Mouse (Mus musculus) MEL (cell line): Measurements from ENCODE around the gene Tdrd12. TPM values are rescaled to one million over a fixed set of nuclear protein-coding genes. Genes with fewer than 3 reads are reported as not detected.

ENCODE experiments used
- DNase-seq: peaks from one replicate; pipeline ENCODE4 v3.0.0; 2011; ENCODE audit warnings: low read depth, low spot score
- H3K27ac ChIP-seq: 2 replicates; pipeline ENCODE4 v1.5.1; 2012; ENCODE audit warnings: low read depth, mild to moderate bottlenecking, control low read depth, low read length, moderate library complexity; ENCODE audit not compliant: control insufficient read depth
- H3K27me3 ChIP-seq, 2 experiments: fragments of 150-350 bp in 1 of 2; sonication (generic) in 1 of 2; 2 replicates each; pipeline ENCODE4 v1.6.1; 2012; ENCODE audit warnings: low read length in 2 of 2, mild to moderate bottlenecking in 2 of 2, improper control_type of control experiment in 1 of 2, moderate library complexity in 1 of 2; ENCODE audit not compliant: insufficient read depth in 2 of 2, control insufficient read depth in 1 of 2
- H3K36me3 ChIP-seq, 2 experiments: 2 replicates each; pipeline ENCODE4 v1.6.1; 2012 to 2014; ENCODE audit warnings: low read length in 2 of 2, improper control_type of control experiment in 1 of 2, inconsistent platforms in 1 of 2, mild to moderate bottlenecking in 1 of 2; ENCODE audit not compliant: insufficient read depth in 2 of 2, control insufficient read depth in 1 of 2
- H3K4me1 ChIP-seq, 2 experiments: fragments of 150-350 bp in 1 of 2; sonication (generic) in 1 of 2; 2 replicates each; pipeline ENCODE4 v1.6.1; 2012; ENCODE audit warnings: low read length in 2 of 2, improper control_type of control experiment in 1 of 2, mild to moderate bottlenecking in 1 of 2; ENCODE audit not compliant: insufficient read depth in 2 of 2, control insufficient read depth in 1 of 2
- H3K4me3 ChIP-seq, 2 experiments: fragments of 150-350 bp in 1 of 2; sonication (generic) in 1 of 2; 2 replicates each; pipeline ENCODE4 v1.5.1; 2012; ENCODE audit warnings: low read depth in 2 of 2, low read length in 2 of 2, mild to moderate bottlenecking in 2 of 2, moderate library complexity in 2 of 2, control low read depth in 1 of 2, improper control_type of control experiment in 1 of 2; ENCODE audit not compliant: control insufficient read depth in 1 of 2, insufficient read depth in 1 of 2
- H3K79me2 ChIP-seq: 2 replicates; pipeline ENCODE4 v1.6.1; 2012; ENCODE audit warnings: mild to moderate bottlenecking, low read length, moderate library complexity; ENCODE audit not compliant: control insufficient read depth, poor library complexity, insufficient read depth
- H3K9ac ChIP-seq: 2 replicates; pipeline ENCODE4 v1.6.1; 2012; ENCODE audit warnings: low read depth, mild to moderate bottlenecking, control low read depth, low read length, moderate library complexity; ENCODE audit not compliant: control insufficient read depth, poor library complexity, severe bottlenecking
- H3K9me3 ChIP-seq: fragments of 150-350 bp; sonication (generic); replicated peaks from 2 replicates; pipeline ENCODE4 v1.6.1; 2012; ENCODE audit warnings: mild to moderate bottlenecking, low read length, improper control_type of control experiment, moderate library complexity; ENCODE audit not compliant: insufficient read depth
- BHLHE40 ChIP-seq: IDR thresholded peaks from 2 replicates; pipeline ENCODE4 v1.6.1; 2012; ENCODE audit warnings: low read depth, mild to moderate bottlenecking, inconsistent platforms, low read length, improper control_type of control experiment, borderline replicate concordance
- CHD1 ChIP-seq: IDR thresholded peaks from 2 replicates; pipeline ENCODE4 v1.6.1; 2012; ENCODE audit warnings: low read depth, mild to moderate bottlenecking, inconsistent platforms, low read length, improper control_type of control experiment
- CHD2 ChIP-seq: IDR thresholded peaks from 2 replicates; pipeline ENCODE4 v1.6.1; 2011; ENCODE audit warnings: low read length, improper control_type of control experiment
- CTCF ChIP-seq, 3 experiments: IDR thresholded peaks in 2 of 3; conservative IDR thresholded peaks in 1 of 3; 2 replicates each; pipeline ENCODE4 v1.5.1; 2011 to 2012; ENCODE audit warnings: low read length in 3 of 3, low read depth in 2 of 3, mild to moderate bottlenecking in 2 of 3, improper control_type of control experiment in 1 of 3, inconsistent platforms in 1 of 3, mixed read lengths in 1 of 3, moderate library complexity in 1 of 3; ENCODE audit not compliant: control insufficient read depth in 1 of 3, insufficient read depth in 1 of 3, poor library complexity in 1 of 3, severe bottlenecking in 1 of 3
- E2F4 ChIP-seq: IDR thresholded peaks from 2 replicates; pipeline ENCODE4 v1.6.1; 2011; ENCODE audit warnings: low read depth, low read length, improper control_type of control experiment, borderline replicate concordance
- EP300 ChIP-seq, 2 experiments: IDR thresholded peaks; 2 replicates each; pipeline ENCODE4 v1.6.1; 2011; ENCODE audit warnings: improper control_type of control experiment in 2 of 2, low read length in 2 of 2, low read depth in 1 of 2, mild to moderate bottlenecking in 1 of 2
- GABPA ChIP-seq: IDR thresholded peaks from 2 replicates; pipeline ENCODE4 v1.6.1; 2012; ENCODE audit warnings: low read depth, mild to moderate bottlenecking, inconsistent platforms, low read length, improper control_type of control experiment, moderate library complexity
- GATA1 ChIP-seq: IDR thresholded peaks from 2 replicates; pipeline ENCODE4 v1.6.1; 2011; ENCODE audit warnings: low read depth, low read length, improper control_type of control experiment
- HCFC1 ChIP-seq: IDR thresholded peaks from 2 replicates; pipeline ENCODE4 v1.6.1; 2012; ENCODE audit warnings: low read depth, mild to moderate bottlenecking, inconsistent platforms, low read length, improper control_type of control experiment, moderate library complexity
- KAT2A ChIP-seq: conservative IDR thresholded peaks from 2 replicates; pipeline ENCODE4 v1.6.1; 2012; ENCODE audit warnings: low read depth, low read length, improper control_type of control experiment, inconsistent platforms
- MYC ChIP-seq: IDR thresholded peaks from 2 replicates; pipeline ENCODE4 v1.6.1; 2011; ENCODE audit warnings: low read depth, mild to moderate bottlenecking, low read length, improper control_type of control experiment, moderate library complexity
- NRF1 ChIP-seq: IDR thresholded peaks from 2 replicates; pipeline ENCODE4 v1.6.1; 2014; ENCODE audit warnings: low read depth, mild to moderate bottlenecking, inconsistent platforms, low read length, improper control_type of control experiment, moderate library complexity; ENCODE audit not compliant: poor library complexity, insufficient read depth, severe bottlenecking
- POLR2A ChIP-seq, 2 experiments: IDR thresholded peaks; 2 replicates each; pipeline ENCODE4 v1.6.1; 2011 to 2012; ENCODE audit warnings: low read length in 2 of 2, mild to moderate bottlenecking in 2 of 2, control low read depth in 1 of 2, improper control_type of control experiment in 1 of 2, low read depth in 1 of 2, moderate library complexity in 1 of 2; ENCODE audit not compliant: control insufficient read depth in 1 of 2, insufficient read depth in 1 of 2, poor library complexity in 1 of 2
- RAD21 ChIP-seq: IDR thresholded peaks from 2 replicates; pipeline ENCODE4 v1.6.1; 2011; ENCODE audit warnings: mild to moderate bottlenecking, low read depth, low read length, improper control_type of control experiment
- UBTF ChIP-seq: IDR thresholded peaks from 2 replicates; pipeline ENCODE4 v1.6.1; 2012; ENCODE audit warnings: low read depth, mild to moderate bottlenecking, inconsistent platforms, low read length, improper control_type of control experiment, moderate library complexity, borderline replicate concordance; ENCODE audit not compliant: insufficient read depth
- USF1 ChIP-seq: IDR thresholded peaks from 2 replicates; pipeline ENCODE4 v1.6.1; 2014; ENCODE audit warnings: low read depth, mild to moderate bottlenecking, inconsistent platforms, low read length, improper control_type of control experiment, moderate library complexity
- ZC3H11A ChIP-seq: IDR thresholded peaks from 2 replicates; pipeline ENCODE4 v1.6.1; 2012; ENCODE audit warnings: low read depth, mild to moderate bottlenecking, inconsistent platforms, low read length, improper control_type of control experiment
- ZKSCAN1 ChIP-seq: IDR thresholded peaks from 2 replicates; pipeline ENCODE4 v1.6.1; 2012; ENCODE audit warnings: low read depth, mild to moderate bottlenecking, inconsistent platforms, low read length, improper control_type of control experiment, moderate library complexity
- ZMIZ1 ChIP-seq: IDR thresholded peaks from 2 replicates; pipeline ENCODE4 v1.6.1; 2012; ENCODE audit warnings: low read depth, mild to moderate bottlenecking, inconsistent platforms, low read length, improper control_type of control experiment, moderate library complexity
- polyA plus RNA-seq, 2 experiments: library from polyadenylated mRNA; stranded (reverse) in 1 of 2; unstranded in 1 of 2; fragments of >175 nt in 1 of 2; fragments of >200 nt in 1 of 2; gene quantifications; 2 replicates each; pipeline versions ENCODE4 v1.2.1 to v1.2.4; 2012; ENCODE audit warnings: low replicate concordance in 2 of 2, low read depth in 1 of 2; ENCODE audit not compliant: insufficient read length in 2 of 2, insufficient read depth in 1 of 2, missing spikeins in 1 of 2
- total RNA-seq: library from RNA; depleted of rRNA; stranded (reverse); fragments of 300-350 nt; gene quantifications from 2 replicates; pipeline ENCODE4 v1.2.3, GENCODE M21; 2012

The Tdrd12 gene
- total and polyA plus RNA-seq, 3 experiments = 0.25 to 0.50 TPM; not detected in 1

GRCm38 (mm10) chr7:35584068-35584785, 46.7 kb upstream of the Tdrd12 start (continued):
- TF ChIP-seq CHD1 (no peak), CTCF (IDR thresholded peaks at IDR 0.05 in 2 of 3, conservative IDR thresholded peaks at IDR 0.05 in 1 of 3; ENCODE audit: control insufficient read depth in 1 of 3, insufficient read depth in 1 of 3, low read depth in 2 of 3, low read length in 3 of 3, poor library complexity in 1 of 3, severe bottlenecking in 1 of 3) (no peak), BHLHE40 (no peak), KAT2A (no peak), E2F4 (no peak), POLR2A (IDR thresholded peaks at IDR 0.05; ENCODE audit: control insufficient read depth in 1 of 2, insufficient read depth in 1 of 2, low read depth in 1 of 2, low read length in 2 of 2, poor library complexity in 1 of 2) (no peak), ZMIZ1 (no peak)

DNA sequence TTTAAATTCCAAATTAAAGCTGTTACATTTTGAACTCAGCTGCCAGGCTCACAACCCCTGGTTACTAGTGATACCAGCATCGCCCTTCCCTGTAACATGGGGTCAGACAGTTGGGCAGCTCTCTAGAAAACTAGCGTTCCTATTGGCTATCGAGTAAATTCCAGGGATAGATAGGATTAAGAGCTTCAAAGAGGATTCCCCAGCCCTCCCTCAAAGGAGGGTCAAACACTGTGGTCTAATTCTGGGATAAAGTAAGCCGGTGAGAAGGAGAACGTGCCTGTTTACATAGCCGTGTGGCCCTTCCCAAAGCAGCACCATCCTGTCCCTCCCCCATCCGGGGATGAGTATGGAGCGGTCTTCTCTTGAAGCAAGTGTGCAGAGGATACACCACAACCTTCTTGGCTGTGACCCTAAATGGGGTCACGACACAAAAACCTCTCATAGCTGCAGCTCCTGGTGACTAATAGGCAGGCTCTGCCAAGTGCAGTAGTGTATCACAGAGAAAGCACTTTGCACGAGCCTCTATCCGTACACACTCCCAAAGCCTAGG, 46.0 kb upstream of the Tdrd12 start:
- H3K9me3 ChIP-seq = no peaks in the 10 kb centered on the region
- H3K27me3 ChIP-seq = no peaks in the 10 kb centered on the region
- TF ChIP-seq ZC3H11A (no peak), GABPA (no peak), ZMIZ1 (no peak), ZKSCAN1 (no peak), HCFC1 (no peak), BHLHE40 (no peak), RAD21 (no peak), CTCF (IDR thresholded peaks at IDR 0.05 in 2 of 3, conservative IDR thresholded peaks at IDR 0.05 in 1 of 3; ENCODE audit: control insufficient read depth in 1 of 3, insufficient read depth in 1 of 3, low read depth in 2 of 3, low read length in 3 of 3, poor library complexity in 1 of 3, severe bottlenecking in 1 of 3) (no peak), NRF1 (no peak), CHD2 (no peak), MYC (no peak), EP300 (IDR thresholded peaks at IDR 0.05; ENCODE audit: low read depth in 1 of 2, low read length in 2 of 2) (no peak), POLR2A (IDR thresholded peaks at IDR 0.05; ENCODE audit: control insufficient read depth in 1 of 2, insufficient read depth in 1 of 2, low read depth in 1 of 2, low read length in 2 of 2, poor library complexity in 1 of 2) (no peak), GATA1 (no peak), CHD1 (no peak), USF1 (no peak), UBTF (no peak)
- no peak overlapping the region for H3K4me3 ChIP-seq
- no peak for DNase-seq
- H3K9ac ChIP-seq = no peak overlapping the region
- H3K36me3 ChIP-seq = peaks cover 0 to 10% of the 10 kb centered on the region in 2 experiments; a peak in 2 of 4 replicates
- H3K4me1 ChIP-seq = peaks cover 5 to 17% of the 10 kb centered on the region in 2 experiments
- H3K27ac ChIP-seq = no peak overlapping the region
- H3K79me2 ChIP-seq = peaks cover 19% of the 10 kb centered on the region
